Mouse (Mus musculus) forelimb bud, embryonic 11.5 days (tissue): ENCODE data around the gene Ptcra.
"Not testable (repeated sequence)": the region's sequence is repeated elsewhere in the genome, so short reads cannot be mapped to it uniquely, and the experiment has no call there.

Experiments
- DNase-seq: peaks from one replicate; pipeline ENCODE4 v3.0.0-alpha.2; 2012; ENCODE audit warnings: low read depth, low spot score

The Ptcra gene

GRCm38 (mm10) chr17:46763544-46763943 is at the start of gene Ptcra:
Ptcra (minus strand) TSS chr17:46763712.
- no peak for DNase-seq

GRCm38 (mm10) chr17:46812442-46812841 is 48.9 kb upstream of the Ptcra start:
- no peak for DNase-seq

- no peak for DNase-seq
Measured at GRCm38 (mm10) chr17:46810672-46811071, 47.2 kb upstream of the Ptcra start.

GRCm38 (mm10) chr17:46809131-46809830 is 45.8 kb upstream of the Ptcra start:
- no peak for DNase-seq

GRCm38 (mm10) chr17:46808376-46808775 is 44.9 kb upstream of the Ptcra start:
- DNase-seq = no peak

- no peak for DNase-seq
Measured at GRCm38 (mm10) chr17:46801761-46802160, 38.2 kb upstream of the Ptcra start.

- no peak for DNase-seq
Measured at GRCm38 (mm10) chr17:46799680-46800079, 36.2 kb upstream of the Ptcra start.

GRCm38 (mm10) chr17:46797386-46797785 is 33.9 kb upstream of the Ptcra start:
- no peak for DNase-seq

GRCm38 (mm10) chr17:46796743-46797142 is 33.2 kb upstream of the Ptcra start:
- DNase-seq = no peak

- no peak for DNase-seq
Measured at GRCm38 (mm10) chr17:46792963-46793362, 29.5 kb upstream of the Ptcra start.

- not testable (repeated sequence) for DNase-seq
Measured at GRCm38 (mm10) chr17:46787974-46788373, 24.5 kb upstream of the Ptcra start.

- DNase-seq = no peak
Measured at GRCm38 (mm10) chr17:46786952-46787351, 23.4 kb upstream of the Ptcra start.

GRCm38 (mm10) chr17:46783222-46783565 is 19.7 kb upstream of the Ptcra start:
- DNase-seq = no peak

GRCm38 (mm10) chr17:46782341-46783221 is 19.1 kb upstream of the Ptcra start, which contains the start of gene Rpl7l1:
Rpl7l1 (minus strand) TSS chr17:46782672.
- DNase-seq = peak; percentile 94

GRCm38 (mm10) chr17:46781876-46782275 is 18.4 kb upstream of the Ptcra start:
- no peak for DNase-seq

- no peak for DNase-seq
Measured at GRCm38 (mm10) chr17:46776087-46776486, 12.6 kb upstream of the Ptcra start.

GRCm38 (mm10) chr17:46775070-46775469 is 11.6 kb upstream of the Ptcra start:
- no peak for DNase-seq

GRCm38 (mm10) chr17:46774131-46774472 is 10.6 kb upstream of the Ptcra start:
- DNase-seq = no peak

GRCm38 (mm10) chr17:46773278-46774130 is 10.0 kb upstream of the Ptcra start:
- DNase-seq = no peak

- DNase-seq = peak; percentile 85
Measured at GRCm38 (mm10) chr17:46772404-46773277, 9.1 kb upstream of the Ptcra start, which contains the start of gene 2310039H08Rik. 2310039H08Rik (plus strand) TSS chr17:46772635.

GRCm38 (mm10) chr17:46772038-46772403 is 8.5 kb upstream of the Ptcra start:
- no peak for DNase-seq
